Mouse (Mus musculus) cerebellum, adult 2 months (tissue): ENCODE measurements around the gene Fam198b. TPM values are rescaled to one million over a fixed set of nuclear protein-coding genes. Genes with fewer than 3 reads are reported as not detected.

Experiments
- DNase-seq, 2 experiments: peaks; one replicate each; pipeline ENCODE4 v3.0.0; 2021
- H3K27ac ChIP-seq: fragments of 200-500 bp; 2 replicates; pipeline ENCODE4 v1.5.1; 2012; ENCODE audit warnings: low read length, control low read depth, inconsistent platforms; ENCODE audit not compliant: insufficient read depth
- H3K27me3 ChIP-seq: fragments of 200-500 bp; 2 replicates; pipeline ENCODE4 v1.6.1; 2012; ENCODE audit warnings: inconsistent platforms, mild to moderate bottlenecking, low read length, moderate library complexity; ENCODE audit not compliant: control insufficient read depth, insufficient read depth
- H3K4me1 ChIP-seq: fragments of 200-500 bp; 2 replicates; pipeline ENCODE4 v1.6.1; 2011; ENCODE audit warnings: low read length; ENCODE audit not compliant: control insufficient read depth, insufficient read depth
- H3K4me3 ChIP-seq: fragments of 200-500 bp; replicated peaks from 2 replicates; pipeline ENCODE3; 2011; ENCODE audit warnings: mild to moderate bottlenecking, low read depth, low read length, control low read depth; ENCODE audit not compliant: insufficient read depth
- CTCF ChIP-seq: fragments of 200-500 bp; IDR thresholded peaks from 2 replicates; pipeline ENCODE4 v1.5.1; 2011; ENCODE audit warnings: low read depth, mild to moderate bottlenecking, control low read depth, low read length, moderate library complexity, borderline replicate concordance; ENCODE audit not compliant: insufficient read depth
- POLR2A ChIP-seq: fragments of 200-500 bp; IDR thresholded peaks from 2 replicates; pipeline ENCODE4 v1.6.1; 2011; ENCODE audit warnings: low read length, control low read depth, borderline replicate concordance; ENCODE audit not compliant: insufficient read depth
- WGBS: fragments of 180-500 bp; shearing (Covaris S2); methylation state at CpG from one replicate; pipeline ENCODE4 v1.1.7; 2018; 5-methylcytosine and 5-hydroxymethylcytosine counted together
- polyA plus RNA-seq: library from polyadenylated mRNA; depleted of rRNA; stranded (reverse); fragments of >200 nt; gene quantifications from 2 replicates; pipeline ENCODE4 v1.2.3, GENCODE M21; 2012; rRNA removed

Gene Fam198b
- polyA plus RNA-seq, 1 experiment = 1.5 TPM

DNA sequence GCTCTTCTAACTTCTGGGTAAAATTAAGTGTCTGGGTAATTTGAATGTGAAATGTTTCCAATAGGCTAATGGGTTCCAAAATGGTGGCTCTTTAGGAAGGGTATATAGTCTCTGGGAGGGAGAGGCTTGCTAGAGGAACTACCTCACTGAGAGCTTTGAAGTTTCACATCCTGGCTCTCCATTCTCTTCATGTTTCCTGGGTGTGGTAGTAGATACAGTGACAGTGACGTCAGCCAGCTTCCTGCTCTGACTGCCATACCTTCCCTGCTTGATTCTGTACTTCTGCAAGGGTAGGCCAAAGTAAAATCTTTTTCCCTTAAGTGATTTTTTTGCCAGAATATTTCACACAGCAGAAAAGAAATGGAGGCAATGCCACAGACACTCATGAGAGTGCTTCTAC lies 100.2 kb downstream of the Fam198b start:
- H3K27me3 ChIP-seq = no peaks in the 10 kb centered on the region

DNA sequence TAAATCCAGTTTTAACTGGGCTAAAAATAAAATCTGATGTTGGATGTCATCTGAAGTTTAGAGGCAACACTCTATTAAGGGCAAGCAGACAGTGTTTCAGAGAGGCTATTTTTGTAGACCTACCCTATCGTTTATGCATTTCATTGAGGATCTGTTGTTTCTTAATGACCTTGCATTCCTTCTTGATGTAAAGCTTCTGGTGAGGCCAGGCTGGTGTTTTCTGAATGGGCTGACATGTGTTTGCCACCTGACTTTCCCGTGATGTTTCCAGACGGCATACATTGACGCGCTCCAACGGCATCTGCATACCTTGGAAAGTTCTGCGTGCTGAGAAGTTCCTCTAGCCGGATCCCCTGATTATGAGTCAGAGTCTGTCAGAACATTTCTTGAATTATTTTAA lies 104.9 kb downstream of the Fam198b start:
- no peak overlapping the region for H3K4me3 ChIP-seq
- TF ChIP-seq POLR2A (no peak), CTCF (no peak)
- 88% methylated on average over 8 of the region's 8 CpGs for WGBS
- H3K4me1 ChIP-seq = no peaks in the 10 kb centered on the region
- H3K27ac ChIP-seq = no peak overlapping the region
- DNase-seq = no peak
- H3K27me3 ChIP-seq = no peaks in the 10 kb centered on the region

More for the DNA sequence above, 100.2 kb downstream of the Fam198b start:
- TF ChIP-seq POLR2A (no peak), CTCF (no peak)
- H3K4me1 ChIP-seq = no peaks in the 10 kb centered on the region
- WGBS = 73% methylated on average over 1 of the region's 1 CpGs
- no peak for DNase-seq
- H3K27ac ChIP-seq = no peak overlapping the region
- H3K4me3 ChIP-seq = no peak overlapping the region

DNA sequence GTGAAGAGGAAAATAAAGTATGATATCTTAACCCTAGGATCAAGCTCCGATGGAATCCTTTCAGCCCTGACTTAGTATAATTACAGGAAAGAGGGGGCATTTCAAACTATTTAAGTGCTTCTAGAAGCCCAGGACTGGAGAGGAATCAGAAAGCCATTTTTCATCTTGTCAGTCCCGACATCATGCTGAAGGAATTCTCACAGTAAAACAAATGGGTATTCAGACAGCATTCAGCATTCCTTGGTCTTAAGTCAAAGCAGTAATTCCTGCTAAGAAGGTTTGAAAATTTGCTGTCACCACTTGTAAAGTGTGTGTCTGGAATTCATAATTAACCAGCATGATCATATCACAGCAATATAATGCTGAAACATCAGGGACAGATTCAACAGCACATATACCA lies 105.6 kb downstream of the Fam198b start:
- TF ChIP-seq CTCF (no peak), POLR2A (no peak)
- Histone ChIP-seq H3K27me3 (no peaks in the 10 kb centered on the region), H3K4me3 (no peak overlapping the region), H3K4me1 (no peaks in the 10 kb centered on the region), H3K27ac (no peak overlapping the region)
- no peak for DNase-seq
- WGBS = 82% methylated on average over 2 of the region's 2 CpGs

DNA sequence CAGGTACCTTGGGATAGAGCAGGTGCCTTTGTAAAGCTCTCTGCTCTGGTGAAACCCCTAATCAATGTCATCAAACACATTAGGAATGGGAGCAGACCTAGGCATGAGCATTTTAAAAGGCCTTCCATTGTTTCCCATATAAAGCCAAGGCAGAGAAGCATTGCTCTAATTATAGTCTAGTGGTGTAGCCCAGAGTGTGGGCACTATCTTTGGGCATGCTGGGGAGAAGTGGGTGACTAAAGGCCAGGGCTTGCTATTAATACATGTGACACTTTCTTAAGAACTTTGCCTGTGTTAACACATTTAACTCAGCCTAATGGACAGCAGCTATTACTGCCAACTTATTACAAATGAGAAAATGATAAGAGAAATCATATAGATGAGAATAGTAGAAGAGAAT lies 106.1 kb downstream of the Fam198b start:
- H3K4me3 ChIP-seq = no peak overlapping the region
- TF ChIP-seq CTCF (no peak), POLR2A (no peak)
- DNase-seq = no peak
- H3K4me1 ChIP-seq = no peaks in the 10 kb centered on the region
- no peaks in the 10 kb centered on the region for H3K27me3 ChIP-seq
- H3K27ac ChIP-seq = no peak overlapping the region

GRCm38 (mm10) chr3:79994029-79994539 lies 109.8 kb downstream of the Fam198b start:
- Histone ChIP-seq H3K27me3 (no peaks in the 10 kb centered on the region; the same call in 1 of the 2 replicates), H3K27ac (no peak overlapping the region), H3K4me1 (no peaks in the 10 kb centered on the region), H3K4me3 (no peak overlapping the region)
- TF ChIP-seq POLR2A (no peak), CTCF (no peak)
- DNase-seq = no peak
- 84% methylated on average over 5 of the region's 5 CpGs for WGBS

GRCm38 (mm10) chr3:79995726-79996125 lies 111.4 kb downstream of the Fam198b start:
- WGBS = 72% methylated on average over 6 of the region's 6 CpGs
- Histone ChIP-seq H3K27ac (no peak overlapping the region), H3K4me3 (no peak overlapping the region), H3K27me3 (no peaks in the 10 kb centered on the region; the same call in 1 of the 2 replicates), H3K4me1 (no peaks in the 10 kb centered on the region)
- no peak for DNase-seq
- no peak for TF ChIP-seq POLR2A
- no peak for TF ChIP-seq CTCF

Other genes starting within 250 kb of the Fam198b start
- gene Rxfp1, start 146.7 kb upstream of the Fam198b start, polyA plus RNA-seq = 0.17 and 0.20 TPM in 2 replicates
- gene Tmem144, start 31.8 kb upstream of the Fam198b start, polyA plus RNA-seq = 5.3 and 6.6 TPM in 2 replicates